Mouse (Mus musculus) T-helper 17 cell (primary cell): ENCODE data around the gene Ifih1.

Experiments
- in situ Hi-C, 2 experiments: fragments of 300-600 bp; cut with MboI, MseI; formaldehyde crosslinking; loops; 1 replicate in 1 of 2; 2 replicates in 1 of 2; pipeline ENCODE4 v1.15.1; 2025; ENCODE audit warnings: high pct_unique_total_duplicates in 2 of 2

Ifih1 gene

GRCm38 (mm10) chr2:62646014-62646645 lies at the start of gene Ifih1:
Gene Ifih1, minus strand, starts transcription at chr2:62646255.
- in situ Hi-C loops = loop anchor here (10.0 to 25.0 kb wide), 2 partner anchors 251 to 834 kb away; partner anchors contain the start of gene Tbr1 (in 1 of the 2)

- in situ Hi-C loops = no loop called here
These were observed 39.9 kb upstream of the Ifih1 start for GRCm38 (mm10) chr2:62685934-62686333.

- in situ Hi-C loops = no loop called here
These were observed 39.0 kb upstream of the Ifih1 start for GRCm38 (mm10) chr2:62684989-62685595.

GRCm38 (mm10) chr2:62681667-62682066 lies 35.6 kb upstream of the Ifih1 start:
- in situ Hi-C loops = no loop called here

- in situ Hi-C loops = no loop called here
These were observed 26.7 kb upstream of the Ifih1 start for GRCm38 (mm10) chr2:62672788-62673187.

- in situ Hi-C loops = no loop called here
These were observed 24.7 kb upstream of the Ifih1 start for GRCm38 (mm10) chr2:62670767-62671166.

GRCm38 (mm10) chr2:62670301-62670700 lies 24.2 kb upstream of the Ifih1 start:
- in situ Hi-C loops = no loop called here

GRCm38 (mm10) chr2:62669848-62670247 lies 23.8 kb upstream of the Ifih1 start:
- in situ Hi-C loops = no loop called here

GRCm38 (mm10) chr2:62665536-62665935 lies 19.5 kb upstream of the Ifih1 start:
- in situ Hi-C loops = no loop called here

GRCm38 (mm10) chr2:62664839-62665238 lies 18.8 kb upstream of the Ifih1 start:
- in situ Hi-C loops = no loop called here

- in situ Hi-C loops = no loop called here
These were observed 18.1 kb upstream of the Ifih1 start, which contains the start of gene Gca for GRCm38 (mm10) chr2:62664135-62664670. Gene Gca, plus strand, starts transcription at chr2:62664285.

- in situ Hi-C loops = no loop called here
These were observed 16.5 kb upstream of the Ifih1 start for GRCm38 (mm10) chr2:62662560-62662959.

- in situ Hi-C loops = no loop called here
These were observed 14.5 kb upstream of the Ifih1 start for GRCm38 (mm10) chr2:62660565-62660964.

- in situ Hi-C loops = loop anchor here in 1 of 2 experiments (10.0 kb wide), 1 partner anchor 1771 kb away; no protein-coding TSS in a partner anchor
These were observed 10.0 kb upstream of the Ifih1 start for GRCm38 (mm10) chr2:62656072-62656471.

GRCm38 (mm10) chr2:62654519-62655338 lies 8.7 kb upstream of the Ifih1 start:
- in situ Hi-C loops = loop anchor here in 1 of 2 experiments (10.0 kb wide), 1 partner anchor 1770 kb away; no protein-coding TSS in a partner anchor

- in situ Hi-C loops = loop anchor here in 1 of 2 experiments (10.0 kb wide), 1 partner anchor 1768 kb away; no protein-coding TSS in a partner anchor
These were observed 6.4 kb upstream of the Ifih1 start for GRCm38 (mm10) chr2:62652466-62652865.

GRCm38 (mm10) chr2:62651890-62652289 lies 5.8 kb upstream of the Ifih1 start:
- in situ Hi-C loops = loop anchor here in 1 of 2 experiments (10.0 kb wide), 1 partner anchor 1767 kb away; no protein-coding TSS in a partner anchor

GRCm38 (mm10) chr2:62646671-62647289 lies 725 bp upstream of the Ifih1 start:
- in situ Hi-C loops = loop anchor here (10.0 to 25.0 kb wide), 2 partner anchors 252 to 834 kb away; partner anchors contain the start of gene Tbr1 (in 1 of the 2)

GRCm38 (mm10) chr2:62645475-62645874 lies 580 bp downstream of the Ifih1 start:
- in situ Hi-C loops = loop anchor here (10.0 to 25.0 kb wide), 2 partner anchors 251 to 833 kb away; partner anchors contain the start of gene Tbr1 (in 1 of the 2)

GRCm38 (mm10) chr2:62644891-62645290 lies 1.2 kb downstream of the Ifih1 start:
- in situ Hi-C loops = loop anchor here (10.0 to 25.0 kb wide), 2 partner anchors 250 to 833 kb away; partner anchors contain the start of gene Tbr1 (in 1 of the 2)
